Mouse (Mus musculus) cortical plate, adult 2 months (tissue): ENCODE data around the gene Cwh43. TPM values are rescaled to one million over a fixed set of nuclear protein-coding genes. Genes with fewer than 3 reads are reported as not detected.

Experiments
- H3K27ac ChIP-seq: fragments of 200-500 bp; 2 replicates; pipeline ENCODE4 v1.5.1; 2012; ENCODE audit warnings: low read length, control low read depth, inconsistent platforms; ENCODE audit not compliant: insufficient read depth
- H3K4me1 ChIP-seq: fragments of 200-500 bp; 2 replicates; pipeline ENCODE4 v1.6.1; 2011; ENCODE audit warnings: low read length; ENCODE audit not compliant: control insufficient read depth, insufficient read depth
- H3K4me3 ChIP-seq: fragments of 200-500 bp; 2 replicates; pipeline ENCODE4 v1.5.1; 2011; ENCODE audit warnings: mild to moderate bottlenecking, low read length, control low read depth; ENCODE audit not compliant: insufficient read depth
- CTCF ChIP-seq: fragments of 200-500 bp; IDR thresholded peaks from 2 replicates; pipeline ENCODE4 v1.5.1; 2011; ENCODE audit warnings: mild to moderate bottlenecking, control low read depth, low read length; ENCODE audit not compliant: insufficient read depth; ENCODE audit errors: extremely low read depth
- POLR2A ChIP-seq: fragments of 200-500 bp; IDR thresholded peaks from 2 replicates; pipeline ENCODE4 v1.6.1; 2011; ENCODE audit warnings: mild to moderate bottlenecking, low read length, control low read depth; ENCODE audit not compliant: insufficient read depth; ENCODE audit errors: extremely low read depth
- polyA plus RNA-seq: library from polyadenylated mRNA; depleted of rRNA; stranded (reverse); fragments of >200 nt; gene quantifications from 2 replicates; pipeline ENCODE4 v1.2.3, GENCODE M21; 2012; rRNA removed

Gene Cwh43
- polyA plus RNA-seq, 1 experiment: 2.8 TPM

- H3K4me3 ChIP-seq: peak overlapping the region; percentile 83
- TF ChIP-seq CTCF (no peak), POLR2A (peak; percentile 86)
- H3K27ac ChIP-seq: peak overlapping the region; percentile 47; the same call in 1 of the 2 replicates
- peaks cover 1% of the 10 kb centered on the region; the same call in 1 of the 2 replicates for H3K4me1 ChIP-seq
Observed at GRCm38 (mm10) chr5:73491837-73492720, 86.2 kb downstream of the Cwh43 start.

GRCm38 (mm10) chr5:73497401-73497800 lies 91.5 kb downstream of the Cwh43 start:
- TF ChIP-seq CTCF (no peak), POLR2A (no peak)
- Histone ChIP-seq H3K4me3 (no peak overlapping the region), H3K4me1 (peaks cover 1% of the 10 kb centered on the region; the same call in 1 of the 2 replicates), H3K27ac (no peak overlapping the region)

GRCm38 (mm10) chr5:73498559-73498958 lies 92.7 kb downstream of the Cwh43 start:
- Histone ChIP-seq H3K27ac (no peak overlapping the region), H3K4me1 (peaks cover 1% of the 10 kb centered on the region; the same call in 1 of the 2 replicates), H3K4me3 (no peak overlapping the region)
- TF ChIP-seq POLR2A (no peak), CTCF (no peak)

DNA sequence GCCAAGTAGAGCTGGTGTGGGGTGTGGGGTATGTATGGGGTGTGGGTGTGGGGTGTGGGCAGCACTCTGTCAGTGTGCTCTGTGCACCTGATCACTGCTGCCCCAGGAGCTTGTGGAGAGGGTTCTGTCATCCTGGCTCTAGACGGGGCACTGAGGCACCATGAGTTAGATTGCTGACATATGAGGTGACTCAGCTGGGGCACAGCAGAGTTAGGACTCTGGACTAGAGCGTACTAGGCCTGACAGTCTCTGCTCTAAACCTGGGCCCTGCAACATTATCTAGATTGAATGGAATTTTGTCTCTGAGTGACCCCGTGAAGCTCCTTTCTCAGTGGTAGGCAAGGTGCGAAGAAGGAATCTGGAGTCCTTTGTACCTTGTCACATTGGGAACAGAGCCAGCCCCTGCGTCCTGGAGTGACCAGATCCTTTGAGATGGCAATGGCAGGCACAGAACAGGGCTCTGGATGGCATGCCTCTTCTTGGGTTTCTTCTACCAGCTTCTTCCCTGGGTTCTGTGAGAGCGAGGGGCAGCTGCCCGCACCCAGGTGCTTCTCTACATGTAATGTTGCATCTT lies 95.1 kb downstream of the Cwh43 start:
- no peak overlapping the region for H3K4me3 ChIP-seq
- H3K4me1 ChIP-seq: peaks cover 1% of the 10 kb centered on the region; the same call in 1 of the 2 replicates
- TF ChIP-seq POLR2A (no peak), CTCF (no peak)
- H3K27ac ChIP-seq: no peak overlapping the region

DNA sequence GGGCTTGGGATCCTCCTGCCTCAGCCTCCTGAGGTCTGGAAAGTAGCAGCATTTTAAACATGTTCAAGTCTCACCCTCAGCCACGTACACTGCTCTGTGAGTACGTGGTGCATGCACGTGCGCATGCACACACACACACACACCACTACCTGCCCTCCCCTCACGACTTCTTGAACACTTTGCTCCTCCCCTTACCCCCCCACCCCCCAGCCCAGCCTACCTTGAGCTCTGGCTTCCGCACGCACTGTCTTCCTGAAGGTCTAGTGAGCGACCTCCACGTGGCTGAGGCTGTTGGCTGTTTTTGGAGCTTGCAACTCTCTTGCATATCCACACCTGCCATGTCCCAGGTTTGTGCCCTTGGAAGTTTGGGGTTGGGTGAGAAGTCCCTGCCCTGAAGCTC lies 96.5 kb downstream of the Cwh43 start:
- no peak for TF ChIP-seq CTCF
- TF ChIP-seq POLR2A: no peak
- Histone ChIP-seq H3K27ac (no peak overlapping the region), H3K4me1 (no peaks in the 10 kb centered on the region), H3K4me3 (no peak overlapping the region)

Other genes starting within 250 kb of the Cwh43 start
- gene Fryl, start 149.5 kb upstream of the Cwh43 start, polyA plus RNA-seq: 46.5 and 50.3 TPM in 2 replicates
- 315 and 343 TPM in 2 replicates for gene Ociad1, start 113.3 kb upstream of the Cwh43 start, polyA plus RNA-seq
- gene Ociad2, start 65.0 kb upstream of the Cwh43 start, polyA plus RNA-seq: 53.7 and 60.5 TPM in 2 replicates
- gene Dcun1d4, start 74.9 kb downstream of the Cwh43 start, polyA plus RNA-seq: 57.6 and 58.1 TPM in 2 replicates
- gene Lrrc66, start 226.5 kb downstream of the Cwh43 start, polyA plus RNA-seq: 0.02 TPM in 1 of 2 replicates, not detected in the other
- gene Sgcb, start 241.7 kb downstream of the Cwh43 start, polyA plus RNA-seq: 48.6 and 50.3 TPM in 2 replicates
- 0.33 and 0.36 TPM in 2 replicates for gene Spata18, start 245.3 kb downstream of the Cwh43 start, polyA plus RNA-seq